Mouse (Mus musculus) spleen, adult 2 months (tissue): Measurements from ENCODE around the gene Cluh. TPM values are rescaled to one million over a fixed set of nuclear protein-coding genes. Genes with fewer than 3 reads are reported as not detected.

Source experiments
- DNase-seq, 2 experiments: peaks; one replicate each; pipeline versions ENCODE4 v3.0.0 to v3.0.0-alpha.2; 2012 to 2021; ENCODE audit warnings: low spot score in 2 of 2, low read depth in 1 of 2
- H3K27ac ChIP-seq: fragments of 200-500 bp; 2 replicates; pipeline ENCODE4 v1.5.1; 2012; ENCODE audit warnings: low read length, inconsistent platforms; ENCODE audit not compliant: insufficient read depth
- H3K27me3 ChIP-seq: fragments of 200-500 bp; 2 replicates; pipeline ENCODE4 v1.6.1; 2012; ENCODE audit warnings: mild to moderate bottlenecking, moderate library complexity, low read length, inconsistent platforms; ENCODE audit not compliant: control insufficient read depth, insufficient read depth
- H3K36me3 ChIP-seq: fragments of 200-500 bp; 2 replicates; pipeline ENCODE4 v1.6.1; 2012; ENCODE audit warnings: mild to moderate bottlenecking, low read length, inconsistent platforms; ENCODE audit not compliant: control insufficient read depth, insufficient read depth
- H3K4me1 ChIP-seq: fragments of 200-500 bp; 2 replicates; pipeline ENCODE4 v1.6.1; 2011; ENCODE audit warnings: inconsistent platforms; ENCODE audit not compliant: control insufficient read depth, insufficient read depth, insufficient read length
- H3K4me3 ChIP-seq: fragments of 200-500 bp; 2 replicates; pipeline ENCODE4 v1.5.1; 2011; ENCODE audit warnings: mild to moderate bottlenecking, inconsistent platforms; ENCODE audit not compliant: insufficient read depth, insufficient read length; ENCODE audit errors: extremely low read depth
- CTCF ChIP-seq: fragments of 200-500 bp; IDR thresholded peaks from 2 replicates; pipeline ENCODE4 v1.5.1; 2011; ENCODE audit warnings: mild to moderate bottlenecking, inconsistent platforms; ENCODE audit not compliant: insufficient read depth, insufficient read length, insufficient replicate concordance; ENCODE audit errors: extremely low read depth
- POLR2A ChIP-seq: fragments of 200-500 bp; IDR thresholded peaks from 2 replicates; pipeline ENCODE4 v1.6.1; 2011; ENCODE audit warnings: low read depth, low read length, inconsistent platforms
- WGBS: fragments of 180-500 bp; shearing (Covaris S2); methylation state at CpG from one replicate; pipeline ENCODE4 v1.1.7; 2018; 5-methylcytosine and 5-hydroxymethylcytosine counted together
- polyA plus RNA-seq: library from polyadenylated mRNA; depleted of rRNA; stranded (reverse); fragments of >200 nt; gene quantifications from 2 replicates; pipeline ENCODE4 v1.2.3, GENCODE M21; 2012; rRNA removed

Cluh gene
- polyA plus RNA-seq, 1 experiment: 24.7 TPM

GRCm38 (mm10) chr11:74708781-74709180, 59.5 kb downstream of the Cluh start:
- DNase-seq: no peak
- no peaks in the 10 kb centered on the region for H3K36me3 ChIP-seq
- H3K27me3 ChIP-seq: no peaks in the 10 kb centered on the region
- H3K4me1 ChIP-seq: peaks cover 2% of the 10 kb centered on the region; the same call in 1 of the 2 replicates
- H3K27ac ChIP-seq: no peak overlapping the region
- WGBS: 82% methylated on average over 1 of the region's 1 CpGs
- TF ChIP-seq CTCF (no peak), POLR2A (no peak)
- H3K4me3 ChIP-seq: no peak overlapping the region

GRCm38 (mm10) chr11:74710671-74711070, 61.4 kb downstream of the Cluh start:
- Histone ChIP-seq H3K36me3 (no peaks in the 10 kb centered on the region), H3K4me1 (peaks cover 2% of the 10 kb centered on the region; the same call in 1 of the 2 replicates), H3K4me3 (no peak overlapping the region), H3K27me3 (no peaks in the 10 kb centered on the region), H3K27ac (no peak overlapping the region)
- 91% methylated on average over 1 of the region's 1 CpGs for WGBS
- no peak for TF ChIP-seq POLR2A
- TF ChIP-seq CTCF: no peak
- no peak for DNase-seq

GRCm38 (mm10) chr11:74715971-74716525, 66.8 kb downstream of the Cluh start:
- H3K27ac ChIP-seq: no peak overlapping the region
- DNase-seq: no peak
- no peaks in the 10 kb centered on the region for H3K36me3 ChIP-seq
- no peak overlapping the region for H3K4me3 ChIP-seq
- no peak for TF ChIP-seq CTCF
- H3K4me1 ChIP-seq: peaks cover 7% of the 10 kb centered on the region; the same call in 1 of the 2 replicates
- WGBS: 88% methylated on average over 3 of the region's 3 CpGs
- H3K27me3 ChIP-seq: no peaks in the 10 kb centered on the region

Other genes starting within 250 kb of the Cluh start
- gene Rap1gap2, start 38.6 kb upstream of the Cluh start, polyA plus RNA-seq: 11.3 and 13.2 TPM in 2 replicates
- 2.0 and 3.1 TPM in 2 replicates for gene Ccdc92b, start 29.9 kb upstream of the Cluh start, polyA plus RNA-seq
- gene Pafah1b1, start 75.2 kb downstream of the Cluh start, polyA plus RNA-seq: 9.0 and 10.0 TPM in 2 replicates
- 3.2 and 3.9 TPM in 2 replicates for gene Mettl16, start 121.3 kb downstream of the Cluh start, polyA plus RNA-seq
- 25.2 and 31.8 TPM in 2 replicates for gene Mnt, start 181.4 kb downstream of the Cluh start, polyA plus RNA-seq
- gene Sgsm2, start 247.6 kb downstream of the Cluh start, polyA plus RNA-seq: 7.3 and 7.7 TPM in 2 replicates
- 8.9 and 10.6 TPM in 2 replicates for gene Tsr1, start 248.6 kb downstream of the Cluh start, polyA plus RNA-seq